Mouse (Mus musculus) kidney, postnatal 0 days (tissue): ENCODE data around the gene Meis3. TPM values are rescaled to one million over a fixed set of nuclear protein-coding genes. Genes with fewer than 3 reads are reported as not detected.

Source experiments
- ATAC-seq: fragments of 200-750 bp; cut with Nextera tagmentation; replicated peaks from 2 replicates; pipeline ENCODE4 v1.8.0; 2017; ENCODE audit warnings: low read depth, moderate number of reproducible peaks, moderate TSS enrichment, moderate library complexity; ENCODE audit not compliant: low FRiP score
- DNase-seq: peaks from one replicate; pipeline ENCODE4 v3.0.0-alpha.2; 2016; ENCODE audit warnings: low spot score
- H3K27ac ChIP-seq: fragments of 300-500 bp; sonication (generic); 2 replicates; pipeline ENCODE4 v1.5.1; 2014; ENCODE audit warnings: mild to moderate bottlenecking
- H3K27me3 ChIP-seq: fragments of 300-500 bp; sonication (generic); 2 replicates; pipeline ENCODE4 v1.6.1; 2014; ENCODE audit warnings: low read length, mixed read lengths; ENCODE audit not compliant: insufficient read depth
- H3K36me3 ChIP-seq: fragments of 300-500 bp; sonication (generic); 2 replicates; pipeline ENCODE4 v1.6.1; 2014; ENCODE audit warnings: low read length, mixed read lengths; ENCODE audit not compliant: insufficient read depth
- H3K4me1 ChIP-seq: fragments of 300-500 bp; sonication (generic); replicated peaks from 2 replicates; pipeline ENCODE4 v1.6.1; 2014; ENCODE audit warnings: antibody characterized with exemption, low read length, mixed read lengths; ENCODE audit not compliant: insufficient read depth
- H3K4me2 ChIP-seq: fragments of 300-500 bp; sonication (generic); 2 replicates; pipeline ENCODE4 v1.6.1; 2014; ENCODE audit warnings: mild to moderate bottlenecking, low read length, moderate library complexity, mixed read lengths
- H3K4me3 ChIP-seq: fragments of 300-500 bp; sonication (generic); replicated peaks from 2 replicates; pipeline ENCODE4 v1.5.1; 2014; ENCODE audit warnings: low read depth, low read length
- H3K9ac ChIP-seq: fragments of 300-500 bp; sonication (generic); 2 replicates; pipeline ENCODE4 v1.6.1; 2014; ENCODE audit warnings: low read depth, low read length
- H3K9me3 ChIP-seq: fragments of 300-500 bp; sonication (generic); replicated peaks from 2 replicates; pipeline ENCODE4 v1.6.1; 2016; ENCODE audit warnings: low read length, inconsistent platforms, mixed read lengths
- CTCF ChIP-seq: IDR thresholded peaks from 2 replicates; pipeline ENCODE4 v1.5.1; 2016; ENCODE audit warnings: antibody characterized with exemption, low read depth, mild to moderate bottlenecking, moderate library complexity
- WGBS: fragments of 180-500 bp; shearing (Covaris S2); extraction: QIAGEN DNeasy Blood & Tissue Kit; methylation state at CpG from one replicate; pipeline ENCODE4 v1.1.7; 2014; 5-methylcytosine and 5-hydroxymethylcytosine counted together
- polyA plus RNA-seq: library from polyadenylated mRNA; unstranded; fragments of >200 nt; fragmentation: Nextera tagmentation; extraction: Ambion mirVana; gene quantifications from 2 replicates; pipeline ENCODE4 v1.2.1, GENCODE M21; 2015

Gene Meis3
- polyA plus RNA-seq, 1 experiment from 2014 or later = 12.9 TPM

DNA sequence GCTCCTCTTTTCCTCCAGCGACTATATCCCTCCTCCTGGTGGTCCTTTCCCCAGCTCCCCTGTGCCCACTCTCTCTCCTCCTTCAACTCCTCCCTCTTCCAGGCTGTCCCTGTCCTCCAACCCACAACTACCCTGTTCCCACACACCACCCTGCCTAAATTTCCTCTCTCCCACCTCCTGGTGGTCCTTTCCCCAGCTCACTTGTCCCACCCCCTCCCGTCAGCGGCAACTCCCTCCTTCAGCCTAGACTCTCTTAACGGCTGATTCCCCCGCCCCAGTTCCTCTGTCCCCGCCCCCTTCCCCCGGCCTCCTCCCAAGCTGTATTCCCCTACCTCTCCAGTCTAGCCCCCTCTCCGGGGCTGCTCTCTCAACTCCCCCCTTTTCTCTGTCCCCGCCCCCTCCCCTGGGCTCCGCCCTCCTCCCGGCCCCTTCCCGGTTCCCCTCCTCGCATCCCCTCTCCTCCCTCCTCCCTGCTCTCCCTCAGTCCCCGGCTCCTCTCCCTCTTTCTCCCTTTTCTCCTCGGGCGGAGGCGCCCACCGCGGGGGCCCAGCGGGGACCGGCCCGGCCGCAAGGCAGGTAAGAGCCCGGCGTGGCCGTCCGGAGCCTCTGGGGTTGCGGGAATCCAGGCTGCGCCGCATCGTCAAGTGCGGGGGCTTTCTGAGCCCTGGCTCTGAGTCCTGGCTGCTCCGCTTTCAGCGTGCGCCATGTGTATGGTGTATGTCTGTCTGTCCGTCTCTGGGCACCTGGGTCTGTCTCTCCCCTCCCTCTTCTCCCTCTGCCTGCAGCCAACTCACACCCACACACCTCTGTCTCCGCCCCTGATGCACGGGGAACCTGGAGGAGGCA, 44.8 kb upstream of the Meis3 start:
- no peak for TF ChIP-seq CTCF
- peak overlapping the region; percentile 45 for H3K4me3 ChIP-seq
- peak overlapping the region; percentile 83 for H3K4me2 ChIP-seq
- peaks cover 9% of the 10 kb centered on the region; the same call in 1 of the 2 replicates for H3K4me1 ChIP-seq
- DNase-seq (peak; percentile 87), ATAC-seq (peak; percentile 72)
- H3K9ac ChIP-seq = peak overlapping the region; percentile 57
- H3K36me3 ChIP-seq = peaks cover 1% of the 10 kb centered on the region; the same call in 1 of the 2 replicates
- H3K9me3 ChIP-seq = no peaks in the 10 kb centered on the region
- H3K27me3 ChIP-seq = no peaks in the 10 kb centered on the region
- no peak overlapping the region; the same call in 1 of the 2 replicates for H3K27ac ChIP-seq
- WGBS = 1% methylated on average over 33 of the region's 38 CpGs

DNA sequence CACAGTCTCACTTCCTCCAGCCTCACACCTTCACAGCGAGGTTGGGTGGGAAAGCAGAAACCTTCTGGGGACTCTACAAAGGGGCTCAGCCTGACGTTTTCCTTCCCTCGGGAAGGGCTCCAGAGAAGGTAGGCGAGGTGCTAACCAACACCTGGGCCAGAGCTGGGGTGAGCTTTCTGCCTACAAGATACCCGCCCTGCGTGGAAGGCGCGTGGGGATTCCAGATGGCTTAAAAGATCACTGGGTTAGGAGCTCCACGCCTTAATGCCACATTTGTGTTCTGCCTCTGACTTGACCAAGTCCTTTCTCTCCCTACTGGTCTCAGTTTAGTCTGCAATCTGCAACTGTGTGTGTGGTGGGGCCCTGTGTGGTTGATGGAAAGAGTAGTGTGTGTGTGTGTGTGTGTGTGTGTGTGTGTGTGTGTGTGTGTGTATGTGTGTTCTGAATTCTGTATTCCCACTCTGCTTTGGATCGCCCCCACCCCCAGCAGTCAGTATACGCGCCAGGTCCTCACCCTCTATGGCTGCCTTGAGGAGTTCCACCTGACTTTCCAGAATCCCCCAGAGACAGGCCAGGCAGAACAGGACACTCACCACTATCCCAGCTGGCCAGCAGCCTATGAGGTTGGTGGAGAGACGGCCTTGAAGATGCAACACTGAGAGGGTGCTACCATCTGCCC, 43.8 kb upstream of the Meis3 start:
- Histone ChIP-seq H3K4me2 (peak overlapping the region; percentile 83; the same call in 1 of the 2 replicates), H3K4me1 (peaks cover 9% of the 10 kb centered on the region; the same call in 1 of the 2 replicates), H3K27ac (no peak overlapping the region), H3K36me3 (no peaks in the 10 kb centered on the region), H3K9ac (no peak overlapping the region), H3K4me3 (peak overlapping the region; percentile 45; the same call in 1 of the 2 replicates), H3K9me3 (no peaks in the 10 kb centered on the region), H3K27me3 (no peaks in the 10 kb centered on the region)
- ATAC-seq = no peak
- no peak for DNase-seq
- 27% methylated on average over 13 of the region's 13 CpGs for WGBS
- no peak for TF ChIP-seq CTCF

GRCm38 (mm10) chr7:16132161-16132581, 42.7 kb upstream of the Meis3 start:
- H3K36me3 ChIP-seq = no peaks in the 10 kb centered on the region

DNA sequence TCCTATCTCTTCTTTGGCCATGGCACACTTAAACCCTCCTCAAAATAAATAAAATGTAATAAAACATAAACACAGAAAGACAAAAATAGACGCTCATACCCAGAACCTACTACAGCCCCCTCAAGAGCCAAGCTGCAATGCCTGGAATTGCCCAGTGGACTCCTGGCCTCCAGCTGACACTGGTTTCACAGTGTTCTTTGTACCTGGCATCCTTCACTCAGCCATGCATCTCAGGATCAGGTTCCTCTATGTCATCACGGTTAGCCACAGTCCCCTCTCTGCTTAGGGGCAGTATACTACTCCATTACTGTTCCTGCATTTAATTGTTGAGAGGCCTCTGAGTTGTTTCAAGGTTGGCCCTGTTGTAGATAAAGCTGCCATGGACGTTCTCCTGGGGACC, 42.0 kb upstream of the Meis3 start:
- Histone ChIP-seq H3K27ac (no peak overlapping the region), H3K4me1 (peaks cover 9% of the 10 kb centered on the region; the same call in 1 of the 2 replicates), H3K9ac (no peak overlapping the region), H3K4me3 (no peak overlapping the region), H3K4me2 (no peak overlapping the region), H3K36me3 (no peaks in the 10 kb centered on the region), H3K27me3 (no peaks in the 10 kb centered on the region), H3K9me3 (no peaks in the 10 kb centered on the region)
- ATAC-seq (no peak), DNase-seq (no peak)
- TF ChIP-seq CTCF = no peak
- 67% methylated on average over 3 of the region's 3 CpGs for WGBS

More at GRCm38 (mm10) chr7:16132161-16132581, 42.7 kb upstream of the Meis3 start:
- Histone ChIP-seq H3K27me3 (no peaks in the 10 kb centered on the region), H3K9ac (no peak overlapping the region), H3K27ac (no peak overlapping the region), H3K4me1 (peaks cover 9% of the 10 kb centered on the region; the same call in 1 of the 2 replicates), H3K9me3 (no peaks in the 10 kb centered on the region), H3K4me2 (no peak overlapping the region), H3K4me3 (no peak overlapping the region)
- TF ChIP-seq CTCF = no peak
- no peak for ATAC-seq
- no peak for DNase-seq
- 12% methylated on average over 7 of the region's 7 CpGs for WGBS

DNA sequence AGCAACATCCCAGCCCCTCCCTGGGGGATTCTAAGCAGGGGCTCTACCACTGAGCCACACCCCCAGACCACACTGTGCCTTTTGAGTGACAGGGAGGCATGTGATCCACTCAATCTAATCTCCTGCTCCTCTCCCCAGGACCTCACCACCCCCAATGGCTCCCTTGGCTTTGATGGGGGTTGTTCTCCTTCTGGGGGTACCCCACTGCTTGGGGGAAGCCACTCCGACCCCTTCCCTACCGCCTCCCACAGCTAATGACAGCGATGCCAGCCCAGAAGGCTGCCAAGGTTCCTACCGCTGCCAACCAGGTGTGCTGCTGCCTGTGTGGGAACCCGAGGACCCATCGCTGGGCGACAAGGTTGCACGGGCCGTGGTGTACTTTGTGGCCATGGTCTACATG, 41.2 kb upstream of the Meis3 start:
- Histone ChIP-seq H3K9me3 (no peaks in the 10 kb centered on the region), H3K4me2 (no peak overlapping the region), H3K27me3 (no peaks in the 10 kb centered on the region), H3K27ac (no peak overlapping the region), H3K9ac (no peak overlapping the region), H3K36me3 (no peaks in the 10 kb centered on the region), H3K4me3 (no peak overlapping the region), H3K4me1 (peaks cover 9% of the 10 kb centered on the region; the same call in 1 of the 2 replicates)
- TF ChIP-seq CTCF = no peak
- WGBS = 94% methylated on average over 9 of the region's 9 CpGs
- ATAC-seq = no peak
- no peak for DNase-seq

GRCm38 (mm10) chr7:16134951-16135392, 39.9 kb upstream of the Meis3 start:
- Histone ChIP-seq H3K4me3 (no peak overlapping the region), H3K36me3 (no peaks in the 10 kb centered on the region), H3K27me3 (no peaks in the 10 kb centered on the region), H3K9ac (no peak overlapping the region), H3K4me1 (0 out of 2 replicates have a peak, but pooled peaks cover 5% of the 10 kb centered on the region), H3K4me2 (no peak overlapping the region), H3K27ac (no peak overlapping the region), H3K9me3 (no peaks in the 10 kb centered on the region)
- ATAC-seq = no peak
- no peak for DNase-seq
- no peak for TF ChIP-seq CTCF
- 65% methylated on average over 7 of the region's 7 CpGs for WGBS
